Mouse (Mus musculus): ENCODE data around the gene St6galnac4.

Gene St6galnac4

DNA sequence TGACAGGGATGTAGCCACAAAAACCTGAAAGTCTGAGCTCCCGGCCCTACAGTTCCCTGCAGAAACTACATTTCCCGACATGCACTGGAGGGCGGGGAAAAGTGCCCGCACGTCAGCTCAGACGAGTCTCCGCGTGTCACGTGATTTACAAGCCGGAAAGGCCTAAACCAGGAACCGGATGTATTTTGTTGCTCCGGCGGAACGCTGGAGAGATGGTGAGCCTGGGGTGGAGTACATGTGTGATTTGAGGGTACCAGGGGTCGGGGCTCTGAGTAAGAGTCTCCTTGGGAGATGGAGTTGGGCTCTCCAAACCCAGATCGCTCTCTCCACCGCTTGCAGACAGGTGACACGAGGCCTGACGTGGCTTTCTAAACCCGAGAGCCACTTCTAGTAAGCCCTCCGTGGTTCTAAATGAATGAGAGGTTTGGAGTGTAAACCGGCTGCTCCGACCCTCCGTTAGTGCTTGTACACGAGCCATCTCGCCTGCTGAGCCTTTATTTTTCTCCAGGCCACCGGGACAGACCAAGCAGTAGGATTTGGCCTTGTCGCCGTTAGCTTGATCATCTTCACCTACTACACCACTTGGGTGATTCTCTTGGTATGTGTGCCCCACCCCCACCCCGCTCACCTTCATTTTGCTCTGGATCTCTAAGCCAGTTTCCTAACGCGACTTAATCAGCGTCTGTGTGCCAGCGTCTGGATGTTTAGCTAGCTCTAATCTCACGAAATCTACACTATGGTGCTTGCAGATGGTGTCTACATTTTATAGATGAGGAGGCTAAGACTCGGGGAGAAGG lies 16.0 kb upstream of the St6galnac4 start, which contains the start of gene Dpm2:
Dpm2 (plus strand) TSS at position 161 of the 797 bp plus-strand sequence.
- peak; percentile 85 for DNase-seq (ENCODE audit: low spot score)

GRCm38 (mm10) chr2:32572196-32572595 lies 14.7 kb upstream of the St6galnac4 start:
- no peak for DNase-seq (ENCODE audit: low spot score)

DNA sequence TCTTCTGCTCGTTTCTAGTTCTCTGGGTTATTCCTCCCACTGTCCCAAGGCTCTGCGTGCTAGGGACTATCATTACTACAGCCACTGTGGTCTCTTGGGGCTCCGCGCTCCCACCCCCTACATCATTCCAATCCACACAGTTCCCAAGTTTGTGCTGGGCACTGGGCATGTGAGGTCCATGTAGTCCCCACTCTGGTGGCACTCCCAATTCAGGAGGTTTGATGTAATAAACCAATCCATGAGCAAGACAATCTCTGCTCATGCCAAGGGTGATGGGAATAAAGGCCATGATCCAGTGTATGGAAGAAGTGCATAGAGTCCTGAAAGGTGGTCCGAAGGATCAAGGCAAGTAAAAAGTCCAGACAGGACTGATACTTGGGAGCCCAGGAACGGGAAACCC lies 12.4 kb upstream of the St6galnac4 start, which contains the start of gene Pip5kl1:
Pip5kl1 (plus strand) TSS at position 301 of the 400 bp plus-strand sequence.
- no peak for DNase-seq (ENCODE audit: low spot score)

GRCm38 (mm10) chr2:32574901-32575585 lies 11.9 kb upstream of the St6galnac4 start:
- DNase-seq (ENCODE audit: low spot score): no peak

DNA sequence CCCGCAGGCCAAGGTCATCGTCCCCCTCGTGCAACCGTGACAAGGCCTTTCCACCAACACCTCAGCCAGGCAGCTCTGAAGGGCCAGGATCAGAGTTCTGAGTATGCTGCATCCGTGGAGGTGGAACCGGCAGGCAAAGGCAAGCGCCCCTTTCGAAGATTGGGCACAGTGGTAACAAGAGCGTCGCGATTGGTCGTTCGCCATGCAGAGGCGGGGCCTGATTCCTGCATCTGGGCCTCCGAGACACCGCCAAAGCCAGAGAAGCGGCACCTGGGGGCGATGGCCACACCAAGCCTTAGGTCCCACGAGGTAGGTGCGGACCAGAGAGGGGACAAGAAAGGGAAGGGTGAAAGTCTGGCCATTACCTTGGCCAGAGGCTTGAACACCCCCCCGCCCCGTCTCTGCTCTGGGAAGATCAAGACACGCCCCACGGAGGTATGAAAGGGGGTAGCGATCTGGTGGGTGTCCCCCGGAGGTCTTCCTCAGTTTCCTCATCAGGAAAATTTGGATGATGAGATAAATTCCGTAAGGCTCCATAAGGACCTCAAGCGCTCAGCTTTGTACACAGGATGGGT lies 11.2 kb upstream of the St6galnac4 start, which contains the start of gene 9430097D07Rik:
9430097D07Rik (minus strand) TSS at position 99 of the 575 bp plus-strand sequence.
- DNase-seq (ENCODE audit: low spot score): no peak

- DNase-seq (ENCODE audit: low spot score): no peak
These were observed 10.4 kb upstream of the St6galnac4 start for GRCm38 (mm10) chr2:32576532-32576931.

- no peak for DNase-seq (ENCODE audit: low spot score)
These were observed 8.5 kb upstream of the St6galnac4 start for GRCm38 (mm10) chr2:32578146-32579046.

- DNase-seq (ENCODE audit: low spot score): no peak
These were observed 5.3 kb upstream of the St6galnac4 start for GRCm38 (mm10) chr2:32581450-32582095.

DNA sequence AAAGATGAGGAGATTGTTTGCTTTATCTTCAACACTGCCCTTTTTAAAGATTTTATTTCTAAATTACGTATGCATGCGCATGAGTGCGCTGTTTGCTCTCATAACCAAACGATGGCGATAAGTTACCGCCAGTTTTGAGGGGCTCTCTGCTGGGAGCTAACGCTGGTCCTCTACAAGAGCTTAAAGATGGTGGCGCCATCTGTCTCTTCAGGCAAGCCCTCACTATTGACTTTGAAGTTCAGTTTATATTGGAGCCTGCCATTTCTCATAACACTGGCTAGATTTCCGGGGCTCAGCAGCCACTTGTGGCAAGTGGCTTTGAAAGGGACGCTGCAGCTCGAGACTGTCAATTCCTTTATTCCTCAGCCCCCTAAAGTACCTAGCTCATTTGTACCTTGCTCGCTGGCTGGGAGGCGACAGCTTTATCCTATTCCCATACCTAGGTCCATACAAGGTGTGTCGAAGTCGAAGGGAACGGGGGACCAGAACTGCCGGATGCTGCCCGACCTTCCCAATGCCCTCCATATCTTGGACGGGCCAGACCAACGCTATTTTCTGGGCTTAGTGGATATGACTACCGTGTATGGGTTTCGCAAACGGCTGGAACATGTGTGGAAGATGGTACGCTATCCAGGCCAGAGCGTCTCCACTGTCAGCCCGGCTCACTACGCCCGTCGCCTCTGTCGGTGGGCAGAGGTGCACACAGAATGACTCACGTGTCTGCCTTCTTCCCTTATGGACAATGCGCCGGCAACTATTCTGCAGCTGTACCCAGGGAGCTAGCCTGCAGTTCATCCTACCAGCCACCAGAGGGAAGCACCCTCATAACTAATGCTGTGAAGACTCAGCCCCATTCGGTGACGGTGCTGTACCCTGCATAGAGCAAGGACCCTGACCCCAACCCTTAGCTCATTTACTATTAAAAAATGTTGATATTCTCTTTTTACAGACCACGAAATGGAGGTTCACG lies 3.8 kb upstream of the St6galnac4 start:
- DNase-seq (ENCODE audit: low spot score): peak; percentile 63

DNA sequence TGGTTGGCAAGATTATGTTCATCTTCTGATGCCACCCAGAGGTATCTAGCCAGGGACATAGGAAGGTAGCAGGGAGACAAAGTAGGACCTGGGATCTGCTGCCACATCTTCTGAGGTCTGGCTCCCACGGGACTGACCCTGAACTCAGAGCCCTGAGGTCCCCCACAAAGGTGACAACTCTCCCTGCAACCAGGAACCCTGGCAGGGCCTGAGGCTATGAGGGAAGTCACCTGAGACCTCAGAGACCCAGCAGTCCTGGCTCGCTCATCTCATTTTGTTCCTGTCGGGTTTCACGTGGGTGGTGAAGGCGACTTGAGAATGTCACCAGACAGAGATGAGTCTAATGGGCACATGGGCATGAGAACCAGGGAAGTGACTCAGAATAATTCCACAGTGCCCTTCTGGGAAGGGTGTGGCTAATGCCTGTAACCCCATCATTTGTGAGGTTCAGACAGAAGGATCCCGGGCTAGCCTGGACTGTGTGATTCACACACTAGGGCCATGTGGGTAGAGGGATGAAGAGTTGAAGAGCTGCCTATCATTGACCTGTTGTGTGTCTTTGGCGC lies 1.7 kb upstream of the St6galnac4 start:
- no peak for DNase-seq (ENCODE audit: low spot score)

DNA sequence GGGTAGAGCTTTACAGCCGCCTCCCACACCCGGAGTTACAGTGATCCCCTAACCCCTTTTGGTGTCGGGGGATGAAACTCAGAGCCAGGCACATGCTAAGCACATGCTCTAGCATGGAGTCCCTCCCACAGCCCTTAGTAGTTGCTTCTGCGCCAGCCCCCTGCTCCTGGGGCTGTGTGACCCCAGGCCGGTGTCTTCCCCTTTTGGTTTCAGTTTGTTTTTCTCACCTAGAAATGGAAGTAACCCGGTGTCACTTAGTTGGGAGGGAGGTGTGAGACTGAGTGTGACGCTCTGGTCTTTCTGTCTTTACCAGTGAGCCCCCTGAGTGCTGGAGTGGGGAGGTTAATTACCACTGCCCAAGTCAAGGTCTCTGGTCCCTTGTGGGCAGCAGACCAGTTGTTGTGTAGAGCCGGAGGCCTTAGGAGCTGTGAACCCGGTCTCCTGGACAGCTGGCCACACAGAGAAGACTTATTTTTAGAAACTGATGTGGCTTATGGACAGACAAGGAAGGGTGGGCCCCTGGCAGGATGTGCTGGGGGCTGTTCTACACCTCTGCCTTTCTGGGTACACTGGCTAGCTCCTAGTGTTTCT lies 931 bp downstream of the St6galnac4 start:
- DNase-seq (ENCODE audit: low spot score): no peak

- DNase-seq (ENCODE audit: low spot score): no peak
These were observed 2.4 kb downstream of the St6galnac4 start for GRCm38 (mm10) chr2:32589213-32589795.

DNA sequence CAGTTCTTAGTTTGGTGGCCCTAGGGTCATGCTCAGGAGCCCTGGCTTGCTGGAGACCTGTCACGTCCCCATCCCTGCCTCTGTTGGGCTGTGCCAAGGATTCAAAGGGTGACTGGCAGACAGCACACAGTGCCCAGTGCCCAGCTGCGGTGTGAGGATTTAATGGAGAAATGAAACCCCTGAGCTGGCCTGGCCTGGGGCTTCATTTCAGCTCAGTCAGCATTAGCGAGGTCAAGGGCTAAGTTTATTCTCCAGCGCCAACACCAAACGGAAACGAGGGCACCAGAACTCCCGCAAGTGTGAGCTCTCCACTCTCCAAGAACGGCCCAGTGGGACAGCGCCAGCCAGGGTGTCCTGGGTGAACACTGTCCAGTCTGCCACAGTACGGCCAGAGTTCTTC lies 3.3 kb downstream of the St6galnac4 start:
- DNase-seq (ENCODE audit: low spot score): no peak

DNA sequence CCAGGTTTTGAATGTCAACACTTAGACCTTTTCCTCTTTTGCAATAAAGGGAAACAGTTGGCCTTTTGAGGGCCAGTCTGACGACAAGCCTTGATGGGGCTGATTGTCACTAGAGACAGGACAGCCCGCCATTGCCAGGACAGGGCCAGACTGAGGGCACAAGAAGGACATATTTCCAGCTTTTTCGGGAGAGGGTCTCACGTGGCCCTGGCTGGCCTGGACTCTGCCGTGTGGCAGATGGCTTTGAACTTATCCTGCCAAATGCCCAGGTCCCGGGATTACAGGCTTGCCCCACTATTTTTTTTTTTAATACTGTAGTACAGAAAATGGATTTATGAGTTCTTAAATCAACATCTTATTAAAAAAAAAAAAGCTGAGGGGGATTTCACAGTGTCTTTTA lies 4.4 kb downstream of the St6galnac4 start:
- DNase-seq (ENCODE audit: low spot score): no peak

GRCm38 (mm10) chr2:32596725-32597124 lies 9.8 kb downstream of the St6galnac4 start:
- peak; percentile 71 for DNase-seq (ENCODE audit: low spot score)

DNA sequence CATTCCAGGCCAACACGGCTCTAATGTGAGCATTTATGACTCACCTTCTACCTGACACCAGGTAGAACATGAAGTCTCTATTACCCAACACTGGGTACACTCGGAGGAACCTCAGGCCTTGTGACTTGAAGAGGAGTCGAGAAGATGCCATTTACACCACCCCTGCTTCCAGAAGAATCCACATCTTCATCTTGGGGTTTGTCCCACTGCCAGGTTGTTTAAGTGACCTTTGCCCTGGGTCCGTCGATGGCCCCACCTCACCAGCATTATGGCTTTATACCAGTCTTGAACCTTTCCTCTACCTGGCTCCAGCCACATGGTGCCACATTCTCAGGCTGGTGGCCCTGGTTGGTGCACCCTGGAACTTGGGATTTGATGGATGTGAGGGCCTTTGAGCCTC lies 10.4 kb downstream of the St6galnac4 start:
- no peak for DNase-seq (ENCODE audit: low spot score)

DNA sequence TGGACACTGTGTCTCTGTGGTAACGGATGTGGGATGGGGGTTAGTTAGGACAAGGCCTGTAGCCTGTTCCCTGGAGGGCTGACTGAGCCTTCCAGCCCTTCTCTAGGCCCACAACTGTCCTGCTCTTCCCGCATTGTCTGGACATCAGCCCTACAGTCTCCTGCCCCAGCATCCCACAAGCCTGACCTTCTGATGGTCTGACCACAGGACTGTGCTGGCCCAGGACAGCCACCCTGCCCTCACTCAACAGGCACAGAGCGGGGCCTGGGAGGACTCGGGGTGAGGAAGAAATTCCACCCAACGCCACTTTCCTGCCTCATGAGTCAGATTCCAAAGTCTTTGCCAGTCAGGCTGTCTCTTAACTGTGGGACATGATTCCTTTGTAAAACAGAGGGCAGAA lies 10.8 kb downstream of the St6galnac4 start:
- no peak for DNase-seq (ENCODE audit: low spot score)

DNA sequence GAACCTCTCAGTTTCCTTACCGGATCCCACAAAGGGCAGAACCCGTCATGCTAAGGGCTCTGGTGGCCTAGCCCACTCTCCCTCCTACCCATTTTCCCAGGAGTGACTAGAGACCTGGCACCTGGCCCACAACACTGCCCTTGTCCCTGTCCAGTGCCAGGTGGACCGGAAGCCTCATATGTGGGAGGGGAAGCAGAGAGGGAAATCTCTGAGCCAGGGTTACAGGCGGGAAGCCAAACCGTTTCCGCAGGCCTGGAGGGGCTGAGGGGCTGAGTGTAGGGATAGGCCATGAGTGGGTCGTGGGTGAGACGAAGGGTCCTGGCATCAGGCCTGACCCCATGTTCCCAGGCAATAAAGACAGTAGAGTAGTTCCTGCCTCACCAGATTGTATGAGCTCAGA lies 11.6 kb downstream of the St6galnac4 start:
- DNase-seq (ENCODE audit: low spot score): no peak

DNA sequence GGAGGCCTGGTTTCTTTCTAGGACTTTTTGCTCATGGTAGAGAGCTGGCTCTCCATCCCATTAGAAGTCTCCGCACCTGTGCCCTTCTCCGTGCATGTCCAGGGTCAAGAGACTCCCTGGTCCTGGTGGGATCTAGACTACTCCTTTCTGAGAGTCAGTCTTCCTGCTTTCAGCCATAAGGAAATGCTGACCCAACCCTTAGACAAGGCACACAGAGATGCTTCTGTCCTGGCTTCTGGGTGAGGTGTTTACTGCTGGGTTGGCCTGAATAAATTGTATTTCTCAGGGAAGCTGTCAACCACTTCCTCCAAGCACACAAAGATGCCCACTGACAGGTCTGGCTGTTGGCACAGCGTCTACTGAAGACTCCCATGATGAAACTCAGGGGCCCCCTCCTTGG lies 12.5 kb downstream of the St6galnac4 start, which contains the start of gene St6galnac6:
St6galnac6 (plus strand) TSS at position 301 of the 400 bp plus-strand sequence.
- DNase-seq (ENCODE audit: low spot score): no peak
